Mouse (Mus musculus): Measurements from ENCODE around the gene Gm10837. TPM values are rescaled to one million over a fixed set of nuclear protein-coding genes. Genes with fewer than 3 reads are reported as not detected.
"Not testable (repeated sequence)": the region's sequence is repeated elsewhere in the genome, so short reads cannot be mapped to it uniquely, and the experiment has no call there.

The Gm10837 gene
- polyA plus RNA-seq, 1 experiment from 2014 or later, result 0.56 TPM

DNA sequence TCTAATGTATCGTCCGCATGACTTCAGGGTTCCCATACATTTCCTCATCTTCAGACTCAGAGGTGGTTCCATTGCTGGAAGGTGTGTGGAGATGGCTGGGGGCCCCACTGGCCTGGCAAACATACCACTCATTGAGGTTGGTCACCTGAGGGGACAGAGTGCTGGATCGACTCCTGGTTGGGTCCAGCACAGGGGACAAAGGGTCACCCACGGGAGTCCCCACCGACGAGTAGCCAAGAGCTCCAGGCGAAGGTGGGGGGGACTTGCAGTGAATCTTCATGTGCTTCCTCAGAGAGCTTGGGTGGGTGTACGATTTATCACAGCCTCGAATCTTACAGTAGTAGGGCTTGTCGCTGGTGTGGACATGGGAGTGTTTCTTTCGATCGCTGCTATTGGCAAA, 31.1 kb upstream of the Gm10837 start:
- H3K4me1 ChIP-seq, result peaks cover 50% of the 10 kb centered on the region
- H3K27me3 ChIP-seq, result peaks cover 29% of the 10 kb centered on the region
- not testable (repeated sequence) for H3K9me3 ChIP-seq (replicated peaks); H3K9ac ChIP-seq; H3K36me3 ChIP-seq (ENCODE audit: poor library complexity, severe bottlenecking); H3K4me3 ChIP-seq; ATAC-seq
- 59% methylated on average over 11 of the region's 12 CpGs for WGBS
- peak overlapping the region; percentile 49; the same call in 1 of the 2 replicates for H3K27ac ChIP-seq
- peak overlapping the region; percentile 58 for H3K4me2 ChIP-seq

DNA sequence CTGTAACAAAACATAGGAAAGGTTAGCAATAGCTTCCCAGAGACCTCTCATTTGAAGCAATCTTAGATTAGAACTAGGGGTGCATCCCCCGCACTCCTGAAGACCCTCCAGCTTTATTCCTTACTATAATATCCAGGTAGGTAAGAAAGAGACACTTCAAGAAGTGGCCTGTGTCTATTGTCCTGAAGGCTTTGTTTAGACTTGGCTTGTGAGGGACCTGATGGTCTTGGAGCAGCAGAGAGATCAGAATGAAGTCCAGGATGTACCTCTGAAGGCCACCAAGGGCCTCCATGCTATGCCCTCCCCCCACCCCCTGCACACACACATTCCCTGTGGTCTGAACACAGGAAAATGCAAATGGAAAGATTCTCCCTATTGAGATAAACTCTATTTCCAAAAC, 30.6 kb upstream of the Gm10837 start:
- Histone ChIP-seq H3K4me1 (peaks cover 50% of the 10 kb centered on the region), H3K36me3 (ENCODE audit: poor library complexity, severe bottlenecking) (no peaks in the 10 kb centered on the region), H3K9ac (peak overlapping the region; percentile 66), H3K4me3 (peak overlapping the region; percentile 30), H3K27ac (peak overlapping the region; percentile 49), H3K9me3 (replicated peaks) (no peaks in the 10 kb centered on the region), H3K4me2 (peak overlapping the region; percentile 58), H3K27me3 (peaks cover 30% of the 10 kb centered on the region)
- 83% methylated on average over 1 of the region's 1 CpGs for WGBS
- no peak for ATAC-seq

DNA sequence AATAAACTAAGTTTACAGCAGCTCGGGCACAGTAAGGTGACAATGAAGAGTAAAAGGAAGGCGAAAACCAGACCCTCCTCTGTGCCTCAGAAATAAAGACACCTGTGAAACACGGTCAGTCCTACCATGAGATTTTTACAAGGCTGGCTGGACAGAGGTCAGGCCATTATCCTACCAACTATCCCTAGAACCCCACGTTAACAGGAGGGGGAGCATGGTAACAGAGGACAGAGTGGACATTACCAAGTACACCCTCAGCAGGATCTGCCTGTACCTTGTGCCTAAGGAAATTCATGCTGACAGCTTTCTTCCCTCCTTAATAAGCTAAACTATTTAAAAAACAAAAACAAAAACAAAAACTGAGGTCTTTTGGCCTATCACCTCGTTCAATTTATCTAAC, 30.2 kb upstream of the Gm10837 start:
- peak overlapping the region; percentile 58 for H3K4me2 ChIP-seq
- peak overlapping the region; percentile 66 for H3K9ac ChIP-seq
- H3K4me3 ChIP-seq, result peak overlapping the region; percentile 30
- peak overlapping the region; percentile 49 for H3K27ac ChIP-seq
- peaks cover 50% of the 10 kb centered on the region for H3K4me1 ChIP-seq
- no peaks in the 10 kb centered on the region for H3K9me3 ChIP-seq (replicated peaks)
- H3K27me3 ChIP-seq, result peaks cover 35% of the 10 kb centered on the region
- no peaks in the 10 kb centered on the region for H3K36me3 ChIP-seq (ENCODE audit: poor library complexity, severe bottlenecking)
- 46% methylated on average over 5 of the region's 5 CpGs for WGBS
- no peak for ATAC-seq

DNA sequence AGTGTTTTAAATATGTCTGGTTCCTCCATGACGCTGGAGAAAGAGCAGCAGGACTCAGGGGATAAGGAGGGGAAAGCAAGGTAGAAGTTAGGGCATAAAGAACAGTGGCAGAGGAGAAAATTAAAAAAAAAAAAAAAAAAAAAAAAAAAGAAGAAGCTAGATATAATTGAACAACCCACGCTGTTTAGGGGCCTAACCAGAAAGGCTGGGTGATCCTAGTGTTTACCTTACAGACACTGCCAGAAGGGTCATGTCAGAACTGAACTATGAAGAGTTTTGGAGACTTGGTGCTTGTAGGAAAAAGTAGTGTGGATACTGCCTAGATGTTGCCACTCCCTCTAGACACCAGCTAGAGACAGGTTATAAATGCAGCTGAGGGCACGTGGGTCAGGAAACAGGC, 28.9 kb upstream of the Gm10837 start:
- Histone ChIP-seq H3K4me3 (peak overlapping the region; percentile 70), H3K4me1 (peaks cover 43% of the 10 kb centered on the region), H3K27me3 (peaks cover 48% of the 10 kb centered on the region), H3K36me3 (ENCODE audit: poor library complexity, severe bottlenecking) (no peaks in the 10 kb centered on the region), H3K4me2 (peak overlapping the region; percentile 84), H3K9me3 (replicated peaks) (no peaks in the 10 kb centered on the region), H3K27ac (peak overlapping the region; percentile 99), H3K9ac (peak overlapping the region; percentile 93)
- ATAC-seq, result no peak
- WGBS, result 27% methylated on average over 3 of the region's 3 CpGs

DNA sequence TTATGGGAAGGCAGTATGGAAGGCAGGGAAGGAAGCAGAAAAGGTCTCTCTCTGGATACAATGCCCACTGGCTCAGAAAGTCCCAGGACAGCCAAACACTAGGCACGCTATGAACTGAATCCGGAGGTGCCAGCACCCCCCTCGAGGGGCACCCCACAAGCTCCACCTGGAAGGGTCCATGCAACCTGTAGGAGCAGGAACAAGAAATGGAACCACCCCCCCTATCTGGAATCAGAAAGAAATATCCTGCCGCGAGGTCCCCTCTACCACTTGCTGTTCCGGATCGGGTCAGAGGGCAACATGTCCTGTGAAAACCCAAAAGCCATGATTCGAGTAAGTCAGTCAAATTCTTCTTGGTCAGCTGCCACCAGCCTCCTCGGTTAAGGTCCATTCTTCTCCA, 28.4 kb upstream of the Gm10837 start:
- Histone ChIP-seq H3K9me3 (replicated peaks) (no peaks in the 10 kb centered on the region), H3K4me2 (peak overlapping the region; percentile 84), H3K9ac (peak overlapping the region; percentile 93), H3K4me3 (peak overlapping the region; percentile 70), H3K36me3 (ENCODE audit: poor library complexity, severe bottlenecking) (no peaks in the 10 kb centered on the region), H3K27ac (peak overlapping the region; percentile 99), H3K4me1 (peaks cover 43% of the 10 kb centered on the region), H3K27me3 (peaks cover 52% of the 10 kb centered on the region)
- ATAC-seq, result no peak
- 9% methylated on average over 9 of the region's 9 CpGs for WGBS

DNA sequence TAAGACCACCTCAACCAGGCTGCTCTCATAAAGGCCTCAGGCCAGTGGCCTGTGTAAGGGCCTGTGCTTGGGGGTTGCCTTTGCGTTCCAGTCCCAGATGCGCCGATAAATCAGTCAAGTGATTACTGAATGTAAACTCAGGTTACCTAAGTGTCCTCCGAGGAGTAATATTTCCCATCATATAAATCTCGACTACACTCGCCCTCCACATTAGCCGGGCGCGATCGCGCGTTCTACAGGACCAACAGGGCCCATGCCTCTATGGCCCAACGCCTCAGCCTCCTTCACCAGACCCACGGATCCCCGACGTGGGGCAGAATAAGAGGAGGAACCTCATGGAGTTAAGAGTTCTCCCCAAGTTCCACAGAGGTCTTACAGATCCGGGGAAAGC, 27.7 kb upstream of the Gm10837 start:
- no peaks in the 10 kb centered on the region for H3K36me3 ChIP-seq (ENCODE audit: poor library complexity, severe bottlenecking)
- no peak for ATAC-seq
- H3K27ac ChIP-seq, result peak overlapping the region; percentile 99
- peak overlapping the region; percentile 70 for H3K4me3 ChIP-seq
- 6% methylated on average over 17 of the region's 17 CpGs for WGBS
- H3K9me3 ChIP-seq (replicated peaks), result no peaks in the 10 kb centered on the region
- peak overlapping the region; percentile 84 for H3K4me2 ChIP-seq
- peak overlapping the region; percentile 93 for H3K9ac ChIP-seq
- peaks cover 43% of the 10 kb centered on the region for H3K4me1 ChIP-seq
- peaks cover 58% of the 10 kb centered on the region for H3K27me3 ChIP-seq

DNA sequence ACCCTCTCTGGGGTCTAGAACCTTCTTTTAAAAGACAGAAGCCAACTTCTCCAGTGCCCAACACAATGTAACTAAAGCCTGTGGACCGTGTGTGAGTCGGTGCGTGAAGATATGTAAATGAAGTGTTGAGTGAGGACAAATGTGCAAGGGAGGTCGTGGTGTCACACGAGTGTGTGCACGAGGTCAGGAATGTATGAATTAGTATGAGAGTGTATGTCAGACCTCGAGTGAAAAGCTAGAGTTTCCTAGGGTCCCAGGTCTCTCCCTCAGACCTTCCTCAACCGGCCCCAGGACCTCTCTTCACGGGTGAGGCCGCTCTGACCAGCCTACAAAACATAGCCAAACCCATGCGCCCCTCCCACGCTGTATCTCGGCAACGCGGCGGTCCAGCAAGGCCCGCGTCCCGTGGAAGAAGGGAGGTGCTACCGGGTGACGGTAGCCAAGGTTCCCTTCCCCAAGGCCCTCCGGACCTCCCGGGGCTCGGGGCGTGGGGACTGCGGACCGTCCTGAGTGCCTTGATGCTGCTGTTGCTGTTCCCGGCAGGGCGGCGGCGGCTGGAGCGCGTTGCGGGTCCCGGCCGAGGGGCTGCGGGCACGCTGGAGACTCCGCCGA, 27.2 kb upstream of the Gm10837 start:
- H3K4me3 ChIP-seq, result peak overlapping the region; percentile 70
- H3K4me1 ChIP-seq, result peaks cover 47% of the 10 kb centered on the region
- H3K36me3 ChIP-seq (ENCODE audit: poor library complexity, severe bottlenecking), result no peaks in the 10 kb centered on the region
- peak overlapping the region; percentile 93 for H3K9ac ChIP-seq
- H3K27ac ChIP-seq, result peak overlapping the region; percentile 99
- ATAC-seq, result no peak
- H3K4me2 ChIP-seq, result peak overlapping the region; percentile 84
- WGBS, result under 1% methylated on average over 40 of the region's 40 CpGs
- H3K27me3 ChIP-seq, result peaks cover 63% of the 10 kb centered on the region
- no peaks in the 10 kb centered on the region for H3K9me3 ChIP-seq (replicated peaks)

DNA sequence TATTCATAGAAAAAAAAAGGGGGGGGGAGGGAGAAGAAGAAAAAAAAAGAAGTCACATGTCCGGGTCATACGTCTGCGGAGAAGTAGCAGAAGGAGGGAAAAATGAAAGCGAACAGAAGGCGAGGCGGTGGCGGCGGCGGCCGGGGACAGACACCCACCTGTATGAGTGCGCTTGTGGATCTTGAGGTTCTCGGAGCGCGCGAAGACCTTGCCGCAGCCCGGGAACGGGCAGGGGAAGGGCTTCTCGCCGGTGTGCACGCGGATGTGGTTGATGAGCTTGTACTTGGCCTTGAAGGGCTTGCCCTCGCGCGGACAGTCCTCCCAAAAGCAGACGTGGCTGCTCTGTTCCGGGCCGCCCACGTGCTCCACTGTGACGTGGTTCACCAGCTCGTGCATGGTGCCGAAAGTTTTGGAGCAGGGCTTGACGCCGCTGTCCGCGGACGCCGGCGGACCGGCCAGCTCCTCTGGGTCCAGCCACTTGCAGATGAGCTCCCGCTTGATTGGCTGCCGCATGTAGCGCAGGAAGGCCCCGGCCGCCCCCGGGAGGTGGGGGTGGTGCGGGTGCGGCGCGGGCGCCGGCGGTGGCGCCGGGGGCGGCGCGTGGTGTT, 26.5 kb upstream of the Gm10837 start:
- Histone ChIP-seq H3K9ac (peak overlapping the region; percentile 93), H3K4me3 (peak overlapping the region; percentile 70), H3K27me3 (peaks cover 70% of the 10 kb centered on the region), H3K4me1 (peaks cover 52% of the 10 kb centered on the region), H3K27ac (peak overlapping the region; percentile 99), H3K4me2 (peak overlapping the region; percentile 84)
- under 1% methylated on average over 46 of the region's 58 CpGs for WGBS
- not testable (repeated sequence) for H3K36me3 ChIP-seq (ENCODE audit: poor library complexity, severe bottlenecking); H3K9me3 ChIP-seq (replicated peaks)
- ATAC-seq, result peak; percentile 33

DNA sequence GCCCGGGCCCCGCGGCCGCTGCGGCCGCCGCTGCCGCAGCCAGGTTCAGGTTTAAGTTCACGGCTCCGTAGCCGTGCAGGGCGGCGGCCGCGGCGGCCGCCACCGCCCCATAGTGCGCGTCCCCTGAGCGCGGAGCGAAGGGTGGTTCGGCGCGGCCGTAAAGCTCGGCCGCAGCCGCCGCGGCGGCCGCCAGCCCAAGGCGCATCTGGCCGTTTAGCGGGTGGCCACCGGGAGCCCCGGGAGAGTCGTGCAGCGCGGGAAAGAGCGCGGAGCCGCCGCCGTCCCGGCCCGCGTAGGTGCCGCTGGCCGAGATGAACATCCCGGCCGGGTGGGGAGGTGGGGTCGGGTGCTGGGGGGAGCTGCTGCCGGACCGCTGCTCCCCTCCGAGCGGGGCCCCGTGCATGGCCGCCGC, 26.0 kb upstream of the Gm10837 start:
- peak overlapping the region; percentile 84 for H3K4me2 ChIP-seq
- H3K27ac ChIP-seq, result peak overlapping the region; percentile 99
- ATAC-seq, result peak; percentile 11; the same call in 1 of the 2 replicates
- WGBS, result 1% methylated on average over 45 of the region's 62 CpGs
- H3K4me1 ChIP-seq, result peaks cover 57% of the 10 kb centered on the region
- no peaks in the 10 kb centered on the region for H3K36me3 ChIP-seq (ENCODE audit: poor library complexity, severe bottlenecking)
- H3K27me3 ChIP-seq, result peaks cover 75% of the 10 kb centered on the region
- no peaks in the 10 kb centered on the region for H3K9me3 ChIP-seq (replicated peaks)
- H3K9ac ChIP-seq, result peak overlapping the region; percentile 93
- H3K4me3 ChIP-seq, result peak overlapping the region; percentile 70

DNA sequence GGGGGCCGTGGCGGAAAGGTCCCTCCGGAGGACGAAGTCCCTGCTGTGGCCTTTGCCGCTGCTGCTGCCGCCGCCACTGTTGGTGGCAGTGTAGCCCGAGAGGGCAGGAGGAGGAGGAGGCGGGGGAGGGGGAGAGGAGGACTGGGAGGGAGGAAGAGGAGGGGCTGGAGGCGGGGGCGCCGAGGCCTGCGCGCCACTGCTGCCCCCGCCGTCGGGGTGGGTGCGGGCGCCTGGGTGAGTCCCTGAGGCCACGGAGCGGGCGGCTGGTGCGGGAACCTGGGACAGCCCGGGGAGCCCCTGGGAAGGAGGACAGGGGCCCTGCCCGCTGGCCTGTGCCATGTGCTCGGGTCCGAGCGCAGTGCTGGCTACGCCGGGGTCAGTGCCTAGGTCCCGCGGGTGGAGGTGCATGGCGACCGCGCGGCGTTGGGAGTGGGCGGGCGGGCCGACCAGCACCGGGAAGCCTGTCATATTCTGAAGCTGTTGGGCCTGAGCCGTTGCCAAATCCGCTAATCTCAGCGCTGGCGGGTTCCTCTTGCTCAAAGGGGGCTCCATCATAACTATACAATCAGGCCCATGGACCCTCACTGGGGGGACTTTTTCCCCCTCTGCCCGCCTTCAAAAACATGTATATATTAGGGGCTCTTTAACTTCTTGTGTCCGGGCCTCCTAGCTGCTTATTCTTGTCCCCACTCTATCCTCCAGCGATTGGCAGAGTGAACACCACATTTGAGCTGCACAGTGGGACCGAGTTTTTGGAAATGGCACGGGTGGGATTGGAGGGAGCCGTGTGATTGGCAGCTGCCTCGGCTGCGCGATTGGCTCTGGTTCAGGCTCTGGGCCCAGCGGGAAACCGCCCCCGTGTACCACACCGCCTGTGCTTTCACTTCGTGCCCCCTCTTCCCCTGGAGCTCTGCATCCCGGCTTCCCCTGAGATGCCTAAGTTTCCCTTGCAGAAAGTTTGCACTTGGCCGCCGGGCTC, 25.3 kb upstream of the Gm10837 start, which contains the start of gene Zic5:
Gene Zic5 (minus strand): TSS at position 915 of the 979 bp plus-strand sequence.
- Histone ChIP-seq H3K4me2 (peak within 1 kb of the TSS; percentile 84), H3K27ac (peak within 1 kb of the TSS; percentile 99), H3K4me1 (peaks cover 58% of the 10 kb centered on the region), H3K4me3 (peak within 1 kb of the TSS; percentile 70), H3K36me3 (ENCODE audit: poor library complexity, severe bottlenecking) (no peaks in the 10 kb centered on the region), H3K9me3 (replicated peaks) (no peaks in the 10 kb centered on the region), H3K27me3 (peaks cover 81% of the 10 kb centered on the region), H3K9ac (peak within 1 kb of the TSS; percentile 93)
- peak; percentile 87 for ATAC-seq
- under 1% methylated on average over 58 of the region's 62 CpGs for WGBS

DNA sequence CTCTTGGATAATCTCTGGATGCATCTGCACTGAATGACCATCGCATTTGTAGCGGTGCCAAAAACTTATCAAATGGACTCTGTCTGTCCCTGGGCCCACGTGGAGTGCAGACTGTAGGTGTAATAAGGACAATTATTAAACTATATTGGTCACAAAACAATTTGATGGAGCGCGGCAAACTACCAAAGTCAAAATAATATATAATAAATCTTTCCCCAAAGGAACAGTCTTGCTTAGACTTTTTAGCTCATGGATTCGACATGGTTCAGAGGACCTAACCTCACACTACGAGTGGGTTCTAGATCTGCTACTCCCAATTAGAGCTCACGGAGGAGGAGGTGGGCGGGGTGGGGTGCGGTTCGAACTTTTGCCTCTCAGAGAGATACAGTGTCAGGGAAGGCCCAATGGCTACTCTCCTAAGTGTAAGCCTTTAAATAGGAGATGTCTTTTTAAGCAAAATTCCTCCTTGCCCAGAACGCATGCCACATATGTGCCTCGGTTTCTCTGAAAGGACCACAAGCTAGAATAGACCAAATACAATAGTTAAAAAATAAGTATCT, 24.4 kb upstream of the Gm10837 start:
- Histone ChIP-seq H3K4me2 (peak overlapping the region; percentile 84), H3K9ac (peak overlapping the region; percentile 93), H3K27ac (peak overlapping the region; percentile 99), H3K4me3 (peak overlapping the region; percentile 70), H3K36me3 (ENCODE audit: poor library complexity, severe bottlenecking) (no peaks in the 10 kb centered on the region), H3K9me3 (replicated peaks) (no peaks in the 10 kb centered on the region), H3K4me1 (peaks cover 57% of the 10 kb centered on the region), H3K27me3 (peaks cover 84% of the 10 kb centered on the region)
- WGBS, result 28% methylated on average over 13 of the region's 13 CpGs
- ATAC-seq, result no peak
